Mouse (Mus musculus) erythroblast, adult 5-6 weeks (primary cell): ENCODE data around the gene Psmg4. TPM values are rescaled to one million over a fixed set of nuclear protein-coding genes. Genes with fewer than 3 reads are reported as not detected.
A peak's percentile ranks its signal among the peaks of the same experiment; 100 is the strongest.

ENCODE experiments used
- ATAC-seq: replicated peaks from 2 replicates; pipeline ENCODE4 v1.8.0; 2016; ENCODE audit warnings: moderate number of reproducible peaks, mild to moderate bottlenecking, moderate TSS enrichment, inconsistent platforms; ENCODE audit not compliant: poor library complexity, low FRiP score, severe bottlenecking
- total RNA-seq, 2 experiments: library from RNA; stranded (forward) in 1 of 2; stranded (reverse) in 1 of 2; fragments of 150-400 nt in 1 of 2; fragments of 200-764, 138-1000 nt in 1 of 2; gene quantifications; 2 replicates each; pipeline versions ENCODE4 v1.2.3 to v1.2.4; 2015 to 2017; ENCODE audit warnings: low replicate concordance in 2 of 2

Gene Psmg4
- total RNA-seq, 2 experiments from 2014 or later: 10.4 to 14.7 TPM

- ATAC-seq: peak; percentile 74
Observed at GRCm38 (mm10) chr13:34187571-34187970, 24.8 kb downstream of the Psmg4 start.

- ATAC-seq: no peak
Observed at GRCm38 (mm10) chr13:34192414-34193191, 29.8 kb downstream of the Psmg4 start.

- ATAC-seq: no peak
Observed at GRCm38 (mm10) chr13:34193384-34193783, 30.6 kb downstream of the Psmg4 start.

- no peak for ATAC-seq
Observed at GRCm38 (mm10) chr13:34195676-34196075, 32.9 kb downstream of the Psmg4 start.

GRCm38 (mm10) chr13:34205216-34205615 is 42.5 kb downstream of the Psmg4 start:
- no peak for ATAC-seq

GRCm38 (mm10) chr13:34207714-34208470 is 45.1 kb downstream of the Psmg4 start:
- no peak for ATAC-seq

- ATAC-seq: no peak
Observed at GRCm38 (mm10) chr13:34211261-34211775, 48.6 kb downstream of the Psmg4 start.

- no peak for ATAC-seq
Observed at GRCm38 (mm10) chr13:34212735-34213212, 50.0 kb downstream of the Psmg4 start.

- no peak for ATAC-seq
Observed at GRCm38 (mm10) chr13:34214855-34215254, 52.1 kb downstream of the Psmg4 start.

GRCm38 (mm10) chr13:34218776-34219175 is 56.0 kb downstream of the Psmg4 start:
- ATAC-seq: no peak

GRCm38 (mm10) chr13:34219728-34220127 is 57.0 kb downstream of the Psmg4 start:
- ATAC-seq: no peak

- ATAC-seq: no peak
Observed at GRCm38 (mm10) chr13:34222985-34223384, 60.2 kb downstream of the Psmg4 start.

GRCm38 (mm10) chr13:34226940-34227339 is 64.2 kb downstream of the Psmg4 start:
- ATAC-seq: no peak

Other genes starting within 250 kb of the Psmg4 start
- 14.4 and 16.3 TPM in 2 replicates for gene Nqo2, start 198.3 kb upstream of the Psmg4 start, total RNA-seq (2015; ENCODE audit: low replicate concordance)
- 8.2 and 8.6 TPM in 2 replicates for gene Nqo2, start 198.3 kb upstream of the Psmg4 start, total RNA-seq (2017; ENCODE audit: low replicate concordance)
- 5.6 and 16.7 TPM in 2 replicates for gene Ripk1, start 160.6 kb upstream of the Psmg4 start, total RNA-seq (2015; ENCODE audit: low replicate concordance)
- gene Ripk1, start 160.6 kb upstream of the Psmg4 start, total RNA-seq (2017; ENCODE audit: low replicate concordance): 7.0 and 14.8 TPM in 2 replicates
- 12.9 and 23.2 TPM in 2 replicates for gene Serpinb6a, start 160.2 kb upstream of the Psmg4 start, total RNA-seq (2015; ENCODE audit: low replicate concordance)
- 19.1 and 20.9 TPM in 2 replicates for gene Serpinb6a, start 160.2 kb upstream of the Psmg4 start, total RNA-seq (2017; ENCODE audit: low replicate concordance)
- gene Bphl, start 125.4 kb upstream of the Psmg4 start, total RNA-seq (2015; ENCODE audit: low replicate concordance): 4.8 and 9.4 TPM in 2 replicates
- gene Bphl, start 125.4 kb upstream of the Psmg4 start, total RNA-seq (2017; ENCODE audit: low replicate concordance): 0.94 and 7.2 TPM in 2 replicates
- gene Tubb2a, start 85.0 kb upstream of the Psmg4 start, total RNA-seq (2015; ENCODE audit: low replicate concordance): 6.0 and 7.7 TPM in 2 replicates
- 8.9 and 9.5 TPM in 2 replicates for gene Tubb2a, start 85.0 kb upstream of the Psmg4 start, total RNA-seq (2017; ENCODE audit: low replicate concordance)
- not detected in 2 replicates for gene Tubb2b, start 32.5 kb upstream of the Psmg4 start, total RNA-seq (2015; ENCODE audit: low replicate concordance)
- not detected in 2 replicates for gene Tubb2b, start 32.5 kb upstream of the Psmg4 start, total RNA-seq (2017; ENCODE audit: low replicate concordance)
- 96.1 and 126 TPM in 2 replicates for gene Slc22a23, start 182.2 kb downstream of the Psmg4 start, total RNA-seq (2015; ENCODE audit: low replicate concordance)
- 118 and 177 TPM in 2 replicates for gene Slc22a23, start 182.2 kb downstream of the Psmg4 start, total RNA-seq (2017; ENCODE audit: low replicate concordance)